Mouse (Mus musculus) stomach, postnatal 0 days (tissue): Measurements from ENCODE around the gene Dpp9.

Source experiments
- CTCF ChIP-seq: IDR thresholded peaks from 2 replicates; pipeline ENCODE4 v1.5.1; 2016; ENCODE audit warnings: antibody characterized with exemption, low read depth, mild to moderate bottlenecking, moderate library complexity
- EP300 ChIP-seq: optimal IDR thresholded peaks from 2 replicates; pipeline ENCODE3; 2016; ENCODE audit warnings: antibody characterized with exemption

DNA sequence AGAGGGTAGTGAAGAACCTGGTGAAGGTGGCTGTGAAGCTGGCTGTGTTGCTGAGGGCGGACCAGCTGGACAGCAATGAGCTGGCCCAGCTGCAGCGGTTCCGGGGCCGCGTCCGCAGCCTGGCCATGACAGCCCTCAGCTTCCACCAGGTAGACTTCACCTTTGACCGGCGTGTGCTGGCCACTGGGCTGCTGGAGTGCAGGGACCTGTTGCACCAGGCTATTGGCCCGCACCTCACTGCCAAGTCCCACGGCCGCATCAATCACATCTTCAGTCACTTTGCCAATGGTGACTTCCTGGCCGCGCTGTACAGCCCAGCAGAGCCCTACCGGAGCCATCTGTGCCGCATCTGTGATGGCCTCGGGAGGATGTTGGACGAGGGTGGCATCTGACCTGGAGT lies 46.8 kb downstream of the Dpp9 start:
- TF ChIP-seq EP300, result no peak
- TF ChIP-seq CTCF, result no peak
